Mouse (Mus musculus): ENCODE results near the gene Dlx5. TPM values are rescaled to one million over a fixed set of nuclear protein-coding genes. Genes with fewer than 3 reads are reported as not detected.

The Dlx5 gene
- polyA plus RNA-seq, 1 experiment from 2014 or later = 0.34 TPM

- no peaks in the 10 kb centered on the region for H3K36me3 ChIP-seq (ENCODE audit: control insufficient read depth, insufficient read depth, low read length)
- ATAC-seq (ENCODE audit: low FRiP score, low TSS enrichment) = no peak
- 65% methylated on average over 6 of the region's 6 CpGs for WGBS
Measured at GRCm38 (mm10) chr6:6890047-6890446, 8.2 kb upstream of the Dlx5 start.

GRCm38 (mm10) chr6:6886225-6886624, 4.3 kb upstream of the Dlx5 start:
- Histone ChIP-seq H3K4me2 (replicated peaks; ENCODE audit: low read depth, low read length) (no peak overlapping the region), H3K27ac (ENCODE audit: low read depth, low read length) (no peak overlapping the region), H3K4me3 (ENCODE audit: low read length) (no peak overlapping the region), H3K27me3 (ENCODE audit: control insufficient read depth, insufficient read depth, low read length) (peaks cover 33% of the 10 kb centered on the region), H3K36me3 (ENCODE audit: control insufficient read depth, insufficient read depth, low read length) (no peaks in the 10 kb centered on the region), H3K4me1 (ENCODE audit: control insufficient read depth, insufficient read depth, low read length) (peaks cover 2% of the 10 kb centered on the region; the same call in 1 of the 2 replicates), H3K9ac (ENCODE audit: low read depth, low read length) (no peak overlapping the region), H3K9me3 (ENCODE audit: control insufficient read depth, low read length) (no peaks in the 10 kb centered on the region)
- WGBS = 84% methylated on average over 3 of the region's 3 CpGs
- no peak for ATAC-seq (ENCODE audit: low FRiP score, low TSS enrichment)

More at GRCm38 (mm10) chr6:6890047-6890446, 8.2 kb upstream of the Dlx5 start:
- H3K27ac ChIP-seq (ENCODE audit: low read depth, low read length) = no peak overlapping the region
- no peak overlapping the region for H3K4me2 ChIP-seq (replicated peaks; ENCODE audit: low read depth, low read length)
- H3K9ac ChIP-seq (ENCODE audit: low read depth, low read length) = no peak overlapping the region
- peaks cover 5% of the 10 kb centered on the region; the same call in 1 of the 2 replicates for H3K27me3 ChIP-seq (ENCODE audit: control insufficient read depth, insufficient read depth, low read length)
- H3K9me3 ChIP-seq (ENCODE audit: control insufficient read depth, low read length) = no peaks in the 10 kb centered on the region
- H3K4me1 ChIP-seq (ENCODE audit: control insufficient read depth, insufficient read depth, low read length) = no peaks in the 10 kb centered on the region
- no peak overlapping the region for H3K4me3 ChIP-seq (ENCODE audit: low read length)

GRCm38 (mm10) chr6:6884897-6885296, 3.0 kb upstream of the Dlx5 start:
- ATAC-seq (ENCODE audit: low FRiP score, low TSS enrichment) = peak; percentile 53; the same call in 1 of the 2 replicates
- WGBS = 4% methylated on average over 12 of the region's 12 CpGs

GRCm38 (mm10) chr6:6882266-6882797, 447 bp upstream of the Dlx5 start:
- H3K4me2 ChIP-seq (replicated peaks; ENCODE audit: low read depth, low read length) = peak overlapping the region; percentile 76; the same call in 1 of the 2 replicates
- no peak overlapping the region for H3K27ac ChIP-seq (ENCODE audit: low read depth, low read length)
- no peak overlapping the region for H3K9ac ChIP-seq (ENCODE audit: low read depth, low read length)
- H3K27me3 ChIP-seq (ENCODE audit: control insufficient read depth, insufficient read depth, low read length) = peaks cover 70% of the 10 kb centered on the region
- peaks cover 7% of the 10 kb centered on the region; the same call in 1 of the 2 replicates for H3K4me1 ChIP-seq (ENCODE audit: control insufficient read depth, insufficient read depth, low read length)
- ATAC-seq (ENCODE audit: low FRiP score, low TSS enrichment) = no peak
- 6% methylated on average over 10 of the region's 11 CpGs for WGBS
- peak overlapping the region; percentile 46 for H3K4me3 ChIP-seq (ENCODE audit: low read length)
- H3K36me3 ChIP-seq (ENCODE audit: control insufficient read depth, insufficient read depth, low read length) = no peaks in the 10 kb centered on the region
- H3K9me3 ChIP-seq (ENCODE audit: control insufficient read depth, low read length) = no peaks in the 10 kb centered on the region

More at GRCm38 (mm10) chr6:6884897-6885296, 3.0 kb upstream of the Dlx5 start:
- H3K4me1 ChIP-seq (ENCODE audit: control insufficient read depth, insufficient read depth, low read length) = peaks cover 7% of the 10 kb centered on the region; the same call in 1 of the 2 replicates
- H3K36me3 ChIP-seq (ENCODE audit: control insufficient read depth, insufficient read depth, low read length) = no peaks in the 10 kb centered on the region
- H3K27me3 ChIP-seq (ENCODE audit: control insufficient read depth, insufficient read depth, low read length) = peaks cover 46% of the 10 kb centered on the region
- no peak overlapping the region for H3K4me3 ChIP-seq (ENCODE audit: low read length)
- no peak overlapping the region for H3K9ac ChIP-seq (ENCODE audit: low read depth, low read length)
- no peak overlapping the region for H3K27ac ChIP-seq (ENCODE audit: low read depth, low read length)
- no peak overlapping the region for H3K4me2 ChIP-seq (replicated peaks; ENCODE audit: low read depth, low read length)
- H3K9me3 ChIP-seq (ENCODE audit: control insufficient read depth, low read length) = no peaks in the 10 kb centered on the region

GRCm38 (mm10) chr6:6881115-6881637, 709 bp downstream of the Dlx5 start:
- peak overlapping the region; percentile 76 for H3K4me2 ChIP-seq (replicated peaks; ENCODE audit: low read depth, low read length)
- H3K27me3 ChIP-seq (ENCODE audit: control insufficient read depth, insufficient read depth, low read length) = peaks cover 82% of the 10 kb centered on the region
- H3K9ac ChIP-seq (ENCODE audit: low read depth, low read length) = no peak overlapping the region
- H3K27ac ChIP-seq (ENCODE audit: low read depth, low read length) = no peak overlapping the region
- peaks cover 7% of the 10 kb centered on the region; the same call in 1 of the 2 replicates for H3K4me1 ChIP-seq (ENCODE audit: control insufficient read depth, insufficient read depth, low read length)
- peak overlapping the region; percentile 46 for H3K4me3 ChIP-seq (ENCODE audit: low read length)
- peak; percentile 28 for ATAC-seq (ENCODE audit: low FRiP score, low TSS enrichment)
- WGBS = under 1% methylated on average over 30 of the region's 30 CpGs
- no peaks in the 10 kb centered on the region for H3K9me3 ChIP-seq (ENCODE audit: control insufficient read depth, low read length)
- no peaks in the 10 kb centered on the region for H3K36me3 ChIP-seq (ENCODE audit: control insufficient read depth, insufficient read depth, low read length)

GRCm38 (mm10) chr6:6880361-6881114, 1.3 kb downstream of the Dlx5 start:
- no peak overlapping the region for H3K9ac ChIP-seq (ENCODE audit: low read depth, low read length)
- WGBS = 0% methylated on average over 24 of the region's 24 CpGs

GRCm38 (mm10) chr6:6879371-6880325, 2.2 kb downstream of the Dlx5 start:
- peaks cover 7% of the 10 kb centered on the region; the same call in 1 of the 2 replicates for H3K4me1 ChIP-seq (ENCODE audit: control insufficient read depth, insufficient read depth, low read length)
- no peaks in the 10 kb centered on the region for H3K9me3 ChIP-seq (ENCODE audit: control insufficient read depth, low read length)
- WGBS = 1% methylated on average over 44 of the region's 44 CpGs
- H3K4me3 ChIP-seq (ENCODE audit: low read length) = no peak overlapping the region
- no peak overlapping the region for H3K27ac ChIP-seq (ENCODE audit: low read depth, low read length)
- H3K27me3 ChIP-seq (ENCODE audit: control insufficient read depth, insufficient read depth, low read length) = peaks cover 92% of the 10 kb centered on the region
- no peak overlapping the region for H3K4me2 ChIP-seq (replicated peaks; ENCODE audit: low read depth, low read length)
- no peak overlapping the region for H3K9ac ChIP-seq (ENCODE audit: low read depth, low read length)
- no peaks in the 10 kb centered on the region for H3K36me3 ChIP-seq (ENCODE audit: control insufficient read depth, insufficient read depth, low read length)
- ATAC-seq (ENCODE audit: low FRiP score, low TSS enrichment) = no peak

More at GRCm38 (mm10) chr6:6880361-6881114, 1.3 kb downstream of the Dlx5 start:
- peaks cover 7% of the 10 kb centered on the region; the same call in 1 of the 2 replicates for H3K4me1 ChIP-seq (ENCODE audit: control insufficient read depth, insufficient read depth, low read length)
- peak overlapping the region; percentile 76; the same call in 1 of the 2 replicates for H3K4me2 ChIP-seq (replicated peaks; ENCODE audit: low read depth, low read length)
- H3K4me3 ChIP-seq (ENCODE audit: low read length) = peak overlapping the region; percentile 46; the same call in 1 of the 2 replicates
- H3K9me3 ChIP-seq (ENCODE audit: control insufficient read depth, low read length) = no peaks in the 10 kb centered on the region
- H3K27me3 ChIP-seq (ENCODE audit: control insufficient read depth, insufficient read depth, low read length) = peaks cover 88% of the 10 kb centered on the region
- no peak for ATAC-seq (ENCODE audit: low FRiP score, low TSS enrichment)
- H3K36me3 ChIP-seq (ENCODE audit: control insufficient read depth, insufficient read depth, low read length) = no peaks in the 10 kb centered on the region
- H3K27ac ChIP-seq (ENCODE audit: low read depth, low read length) = no peak overlapping the region

GRCm38 (mm10) chr6:6878841-6879291, 3.0 kb downstream of the Dlx5 start:
- no peaks in the 10 kb centered on the region for H3K36me3 ChIP-seq (ENCODE audit: control insufficient read depth, insufficient read depth, low read length)
- H3K27me3 ChIP-seq (ENCODE audit: control insufficient read depth, insufficient read depth, low read length) = peaks cover 97% of the 10 kb centered on the region
- no peak for ATAC-seq (ENCODE audit: low FRiP score, low TSS enrichment)
- no peak overlapping the region for H3K4me3 ChIP-seq (ENCODE audit: low read length)
- no peak overlapping the region for H3K27ac ChIP-seq (ENCODE audit: low read depth, low read length)
- no peaks in the 10 kb centered on the region for H3K9me3 ChIP-seq (ENCODE audit: control insufficient read depth, low read length)
- H3K4me1 ChIP-seq (ENCODE audit: control insufficient read depth, insufficient read depth, low read length) = peaks cover 7% of the 10 kb centered on the region; the same call in 1 of the 2 replicates
- no peak overlapping the region for H3K9ac ChIP-seq (ENCODE audit: low read depth, low read length)
- WGBS = 2% methylated on average over 14 of the region's 14 CpGs
- no peak overlapping the region for H3K4me2 ChIP-seq (replicated peaks; ENCODE audit: low read depth, low read length)
